Mouse (Mus musculus) skeletal muscle tissue, postnatal 0 days (tissue): Measurements from ENCODE around the gene Cacna1d. TPM values are rescaled to one million over a fixed set of nuclear protein-coding genes. Genes with fewer than 3 reads are reported as not detected.

Source experiments
- polyA plus RNA-seq: library from polyadenylated mRNA; unstranded; fragments of >200 nt; fragmentation: Nextera tagmentation; extraction: Ambion mirVana; gene quantifications from 2 replicates; pipeline ENCODE4 v1.2.1, GENCODE M21; 2015

Gene Cacna1d
- polyA plus RNA-seq, result 0.56 and 0.62 TPM in 2 replicates

GRCm38 (mm10) chr14:30491342-30491741, at the start of gene Cacna1d:
Cacna1d (minus strand) TSS chr14:30491455.

GRCm38 (mm10) chr14:30479361-30479948, 11.8 kb downstream of the Cacna1d start, which contains the start of gene Dcp1a:
Dcp1a (plus strand) TSS chr14:30479535.

GRCm38 (mm10) chr14:30008733-30009575, 482.3 kb downstream of the Cacna1d start, which contains the start of the genes Il17rb and Chdh:
Il17rb (minus strand) TSS chr14:30008896.
Chdh (plus strand) TSS chr14:30009023.

Other genes starting within 250 kb of the Cacna1d start
- 6.1 and 7.0 TPM in 2 replicates for gene Dcp1a, start 11.9 kb downstream of the Cacna1d start, polyA plus RNA-seq
- 31.3 and 57.0 TPM in 2 replicates for gene Tkt, start 56.9 kb upstream of the Cacna1d start, polyA plus RNA-seq
- 24.4 and 25.4 TPM in 2 replicates for gene Prkcd, start 134.8 kb upstream of the Cacna1d start, polyA plus RNA-seq
- gene Rft1, start 162.9 kb upstream of the Cacna1d start, polyA plus RNA-seq, result 7.1 and 8.5 TPM in 2 replicates
- gene Sfmbt1, start 223.4 kb upstream of the Cacna1d start, polyA plus RNA-seq, result 6.0 and 7.3 TPM in 2 replicates